Mouse (Mus musculus): ENCODE measurements around the gene Tmc6.

Tmc6 gene

GRCm38 (mm10) chr11:117760374-117761119 lies 21.5 kb downstream of the Tmc6 start:
- DNase-seq (ENCODE audit: extremely low spot score, low read depth, low spot score), result no peak

- DNase-seq (ENCODE audit: extremely low spot score, low read depth, low spot score), result no peak
These were observed 22.7 kb downstream of the Tmc6 start for GRCm38 (mm10) chr11:117759267-117759666.

GRCm38 (mm10) chr11:117755891-117756290 lies 26.1 kb downstream of the Tmc6 start:
- DNase-seq (ENCODE audit: extremely low spot score, low read depth, low spot score), result no peak

GRCm38 (mm10) chr11:117751544-117751943 lies 30.5 kb downstream of the Tmc6 start:
- DNase-seq (ENCODE audit: extremely low spot score, low read depth, low spot score), result no peak

GRCm38 (mm10) chr11:117749414-117749813 lies 32.6 kb downstream of the Tmc6 start:
- DNase-seq (ENCODE audit: extremely low spot score, low read depth, low spot score), result no peak

GRCm38 (mm10) chr11:117748628-117749027 lies 33.4 kb downstream of the Tmc6 start:
- no peak for DNase-seq (ENCODE audit: extremely low spot score, low read depth, low spot score)

- no peak for DNase-seq (ENCODE audit: extremely low spot score, low read depth, low spot score)
These were observed 38.5 kb downstream of the Tmc6 start for GRCm38 (mm10) chr11:117743454-117744030.

GRCm38 (mm10) chr11:117742715-117743114 lies 39.3 kb downstream of the Tmc6 start:
- no peak for DNase-seq (ENCODE audit: extremely low spot score, low read depth, low spot score)

- no peak for DNase-seq (ENCODE audit: extremely low spot score, low read depth, low spot score)
These were observed 39.8 kb downstream of the Tmc6 start for GRCm38 (mm10) chr11:117742243-117742642.

GRCm38 (mm10) chr11:117741128-117741527 lies 40.9 kb downstream of the Tmc6 start:
- no peak for DNase-seq (ENCODE audit: extremely low spot score, low read depth, low spot score)

GRCm38 (mm10) chr11:117738123-117738522 lies 43.9 kb downstream of the Tmc6 start:
- no peak for DNase-seq (ENCODE audit: extremely low spot score, low read depth, low spot score)

GRCm38 (mm10) chr11:117736037-117736689 lies 45.8 kb downstream of the Tmc6 start:
- no peak for DNase-seq (ENCODE audit: extremely low spot score, low read depth, low spot score)

GRCm38 (mm10) chr11:117731470-117731869 lies 50.5 kb downstream of the Tmc6 start:
- no peak for DNase-seq (ENCODE audit: extremely low spot score, low read depth, low spot score)

GRCm38 (mm10) chr11:117730490-117730838 lies 51.5 kb downstream of the Tmc6 start:
- no peak for DNase-seq (ENCODE audit: extremely low spot score, low read depth, low spot score)

- DNase-seq (ENCODE audit: extremely low spot score, low read depth, low spot score), result no peak
These were observed 52.1 kb downstream of the Tmc6 start for GRCm38 (mm10) chr11:117729798-117730489.

- no peak for DNase-seq (ENCODE audit: extremely low spot score, low read depth, low spot score)
These were observed 52.7 kb downstream of the Tmc6 start for GRCm38 (mm10) chr11:117729341-117729740.

- DNase-seq (ENCODE audit: extremely low spot score, low read depth, low spot score), result no peak
These were observed 53.2 kb downstream of the Tmc6 start for GRCm38 (mm10) chr11:117728841-117729240.

- no peak for DNase-seq (ENCODE audit: extremely low spot score, low read depth, low spot score)
These were observed 53.8 kb downstream of the Tmc6 start for GRCm38 (mm10) chr11:117728245-117728644.

- DNase-seq (ENCODE audit: extremely low spot score, low read depth, low spot score), result no peak
These were observed 55.0 kb downstream of the Tmc6 start for GRCm38 (mm10) chr11:117727031-117727430.

- DNase-seq (ENCODE audit: extremely low spot score, low read depth, low spot score), result no peak
These were observed 57.2 kb downstream of the Tmc6 start for GRCm38 (mm10) chr11:117724604-117725301.

- DNase-seq (ENCODE audit: extremely low spot score, low read depth, low spot score), result no peak
These were observed 63.2 kb downstream of the Tmc6 start for GRCm38 (mm10) chr11:117718838-117719237.
